Mouse (Mus musculus) C2C12 (cell line): Measurements from ENCODE around the gene Bhmt.

Experiments
- CTCF ChIP-seq: IDR thresholded peaks from one replicate; pipeline ENCODE4 v1.5.1; 2011; ENCODE audit not compliant: control insufficient read depth, insufficient read depth, insufficient read length
- FOSL1 ChIP-seq: IDR thresholded peaks from one replicate; pipeline ENCODE4 v1.8.0; 2011; ENCODE audit warnings: mild to moderate bottlenecking, low read length; ENCODE audit not compliant: poor library complexity, insufficient read depth, severe bottlenecking
- MAX ChIP-seq: IDR thresholded peaks from one replicate; pipeline ENCODE4 v1.6.1; 2011; ENCODE audit warnings: mild to moderate bottlenecking, control low read depth
- MYOD1 ChIP-seq: IDR thresholded peaks from one replicate; pipeline ENCODE4 v1.6.1; 2011; ENCODE audit warnings: low read depth; ENCODE audit not compliant: control insufficient read depth, insufficient read length
- MYOG ChIP-seq: IDR thresholded peaks from one replicate; pipeline ENCODE4 v1.6.1; 2011; ENCODE audit not compliant: control insufficient read depth, insufficient read length; ENCODE audit errors: extremely low read depth
- USF1 ChIP-seq: IDR thresholded peaks from one replicate; pipeline ENCODE4 v1.6.1; 2011; ENCODE audit warnings: low read depth, mild to moderate bottlenecking, control low read depth, moderate library complexity

- no peak for TF ChIP-seq MYOD1
- no peak for TF ChIP-seq CTCF
- TF ChIP-seq MYOG: no peak
- TF ChIP-seq USF1: no peak
- TF ChIP-seq MAX: no peak
- no peak for TF ChIP-seq FOSL1
These were observed at the start of gene Bhmt for GRCm38 (mm10) chr13:93637282-93638245.
